Mouse (Mus musculus) limb, embryonic 14.5 days (tissue): ENCODE data around the gene Acp6. TPM values are rescaled to one million over a fixed set of nuclear protein-coding genes. Genes with fewer than 3 reads are reported as not detected.

Source experiments
- ATAC-seq: fragments of 200-750 bp; cut with Nextera tagmentation; 2 replicates; pipeline ENCODE4 v1.8.0; 2017; ENCODE audit warnings: low read depth, moderate number of reproducible peaks, moderate TSS enrichment; ENCODE audit not compliant: low FRiP score
- DNase-seq: peaks from one replicate; pipeline ENCODE4 v3.0.0-alpha.2; 2015; ENCODE audit warnings: low spot score
- H3K27ac ChIP-seq: fragments of 300-500 bp; sonication (generic); replicated peaks from 2 replicates; pipeline ENCODE4 v1.5.1; 2014; ENCODE audit warnings: low read depth, mild to moderate bottlenecking, low read length, moderate library complexity, mixed read lengths
- H3K27me3 ChIP-seq: fragments of 300-500 bp; sonication (generic); 2 replicates; pipeline ENCODE4 v1.6.1; 2014; ENCODE audit warnings: low read length, mixed read lengths; ENCODE audit not compliant: control insufficient read depth, insufficient read depth
- H3K36me3 ChIP-seq: fragments of 300-500 bp; sonication (generic); 2 replicates; pipeline ENCODE4 v1.6.1; 2014; ENCODE audit warnings: mild to moderate bottlenecking, low read length, moderate library complexity, mixed read lengths; ENCODE audit not compliant: control insufficient read depth, insufficient read depth
- H3K4me1 ChIP-seq: fragments of 300-500 bp; sonication (generic); 2 replicates; pipeline ENCODE4 v1.6.1; 2014; ENCODE audit warnings: antibody characterized with exemption, low read length, mixed read lengths; ENCODE audit not compliant: control insufficient read depth, insufficient read depth
- H3K4me2 ChIP-seq: fragments of 300-500 bp; sonication (generic); replicated peaks from 2 replicates; pipeline ENCODE4 v1.6.1; 2014; ENCODE audit warnings: low read depth, mild to moderate bottlenecking, low read length, moderate library complexity; ENCODE audit not compliant: severe bottlenecking
- H3K4me3 ChIP-seq: fragments of 300-500 bp; sonication (generic); replicated peaks from 2 replicates; pipeline ENCODE4 v1.5.1; 2014; ENCODE audit warnings: low read length
- H3K9ac ChIP-seq: fragments of 300-500 bp; sonication (generic); 2 replicates; pipeline ENCODE4 v1.6.1; 2014; ENCODE audit warnings: mild to moderate bottlenecking, low read depth, low read length, moderate library complexity; ENCODE audit not compliant: severe bottlenecking
- H3K9me3 ChIP-seq: fragments of 300-500 bp; sonication (generic); 2 replicates; pipeline ENCODE4 v1.6.1; 2016; ENCODE audit warnings: low read length; ENCODE audit not compliant: control insufficient read depth
- POLR2A ChIP-seq: fragments of 200-500 bp; IDR thresholded peaks from 2 replicates; pipeline ENCODE4 v1.8.0; 2012; ENCODE audit warnings: inconsistent platforms, mild to moderate bottlenecking, moderate library complexity, borderline replicate concordance; ENCODE audit not compliant: insufficient read depth, insufficient read length; ENCODE audit errors: extremely low read depth
- WGBS: fragments of 180-500 bp; shearing (Covaris S2); extraction: QIAGEN DNeasy Blood & Tissue Kit; methylation state at CpG from one replicate; pipeline ENCODE4 v1.1.7; 2014; 5-methylcytosine and 5-hydroxymethylcytosine counted together
- polyA plus RNA-seq, 2 experiments: library from polyadenylated mRNA; depleted of rRNA in 1 of 2; stranded (reverse) in 1 of 2; unstranded in 1 of 2; fragments of >200 nt; fragmentation: Nextera tagmentation in 1 of 2; extraction: Ambion mirVana in 1 of 2; gene quantifications; 2 replicates each; pipeline versions ENCODE4 v1.2.1 to v1.2.3; 2012 to 2014

Gene Acp6
- polyA plus RNA-seq, 2 experiments: 38.8 to 44.5 TPM

GRCm38 (mm10) chr3:97159986-97160385, 1.4 kb downstream of the Acp6 start:
- no peak overlapping the region for H3K4me3 ChIP-seq
- ATAC-seq: no peak
- no peak for DNase-seq
- no peaks in the 10 kb centered on the region for H3K27me3 ChIP-seq
- H3K4me1 ChIP-seq: peaks cover 12% of the 10 kb centered on the region
- TF ChIP-seq POLR2A: no peak
- H3K9me3 ChIP-seq: no peaks in the 10 kb centered on the region
- H3K27ac ChIP-seq: no peak overlapping the region
- WGBS: 71% methylated on average over 2 of the region's 2 CpGs
- no peak overlapping the region for H3K9ac ChIP-seq
- no peaks in the 10 kb centered on the region for H3K36me3 ChIP-seq
- H3K4me2 ChIP-seq: peak overlapping the region; percentile 81; the same call in 1 of the 2 replicates

GRCm38 (mm10) chr3:97160908-97161307, 2.3 kb downstream of the Acp6 start:
- DNase-seq (peak; percentile 31), ATAC-seq (no peak)
- no peak overlapping the region for H3K27ac ChIP-seq
- H3K4me3 ChIP-seq: no peak overlapping the region
- H3K36me3 ChIP-seq: no peaks in the 10 kb centered on the region
- H3K9me3 ChIP-seq: no peaks in the 10 kb centered on the region
- WGBS: 38% methylated on average over 10 of the region's 10 CpGs
- no peak for TF ChIP-seq POLR2A
- no peaks in the 10 kb centered on the region for H3K27me3 ChIP-seq
- H3K4me2 ChIP-seq: 0 out of 2 replicates have a peak overlapping the region, but pooled peaks have one; percentile 10
- peaks cover 12% of the 10 kb centered on the region for H3K4me1 ChIP-seq
- H3K9ac ChIP-seq: no peak overlapping the region

- no peak overlapping the region for H3K4me2 ChIP-seq
- H3K27me3 ChIP-seq: no peaks in the 10 kb centered on the region
- no peak for TF ChIP-seq POLR2A
- no peaks in the 10 kb centered on the region for H3K36me3 ChIP-seq
- H3K4me1 ChIP-seq: peaks cover 12% of the 10 kb centered on the region
- H3K9ac ChIP-seq: no peak overlapping the region
- ATAC-seq (no peak), DNase-seq (no peak)
- H3K9me3 ChIP-seq: no peaks in the 10 kb centered on the region
- H3K4me3 ChIP-seq: no peak overlapping the region
- 42% methylated on average over 4 of the region's 4 CpGs for WGBS
- H3K27ac ChIP-seq: no peak overlapping the region
Measured at GRCm38 (mm10) chr3:97161773-97162172, 3.2 kb downstream of the Acp6 start.

- WGBS: 78% methylated on average over 4 of the region's 4 CpGs
- no peak for TF ChIP-seq POLR2A
Measured at GRCm38 (mm10) chr3:97164477-97164876, 5.9 kb downstream of the Acp6 start.

GRCm38 (mm10) chr3:97167126-97167525, 8.5 kb downstream of the Acp6 start:
- 78% methylated on average over 4 of the region's 4 CpGs for WGBS
- no peaks in the 10 kb centered on the region for H3K9me3 ChIP-seq
- H3K4me2 ChIP-seq: no peak overlapping the region
- no peak overlapping the region for H3K4me3 ChIP-seq
- DNase-seq: no peak
- no peak overlapping the region for H3K9ac ChIP-seq
- no peaks in the 10 kb centered on the region for H3K36me3 ChIP-seq
- no peak for ATAC-seq
- no peaks in the 10 kb centered on the region for H3K27me3 ChIP-seq
- no peak for TF ChIP-seq POLR2A
- H3K4me1 ChIP-seq: no peaks in the 10 kb centered on the region
- H3K27ac ChIP-seq: no peak overlapping the region

More at GRCm38 (mm10) chr3:97164477-97164876, 5.9 kb downstream of the Acp6 start:
- H3K4me2 ChIP-seq: no peak overlapping the region
- no peak overlapping the region for H3K27ac ChIP-seq
- no peaks in the 10 kb centered on the region for H3K9me3 ChIP-seq
- no peak for DNase-seq
- H3K4me1 ChIP-seq: peaks cover 9% of the 10 kb centered on the region
- H3K4me3 ChIP-seq: no peak overlapping the region
- no peak for ATAC-seq
- H3K27me3 ChIP-seq: no peaks in the 10 kb centered on the region
- no peaks in the 10 kb centered on the region for H3K36me3 ChIP-seq
- no peak overlapping the region for H3K9ac ChIP-seq

- no peaks in the 10 kb centered on the region for H3K9me3 ChIP-seq
- 83% methylated on average over 6 of the region's 6 CpGs for WGBS
- DNase-seq (no peak), ATAC-seq (no peak)
- no peak for TF ChIP-seq POLR2A
- H3K9ac ChIP-seq: no peak overlapping the region
- H3K27me3 ChIP-seq: no peaks in the 10 kb centered on the region; the same call in 1 of the 2 replicates
- no peaks in the 10 kb centered on the region for H3K36me3 ChIP-seq
- no peaks in the 10 kb centered on the region for H3K4me1 ChIP-seq
- no peak overlapping the region for H3K27ac ChIP-seq
- no peak overlapping the region for H3K4me2 ChIP-seq
- no peak overlapping the region for H3K4me3 ChIP-seq
Measured at GRCm38 (mm10) chr3:97171531-97171930, 13.0 kb downstream of the Acp6 start.
